In genomic region chr16:51117836-51118235, GRCm38 (mm10) we compare ENCODE assay signal across 10 mouse cellular contexts.
A peak's percentile ranks its signal among the peaks of the same experiment; 100 is the strongest.
DNase-seq lines count a peak whose midpoint lies in the region; ATAC-seq and TF ChIP-seq lines count a peak whose summit lies in the region.
"Had no signal": no experiment of that assay in that cellular context is flagged by ENCODE, and none has a peak within 500 bp of the region (broad histone marks: within the 10 kb centered on the region; RNA-seq: fewer than 3 reads in every experiment).

No protein-coding gene starts in this region.

- WGBS in heart, postnatal 0 days, result 15% methylated on average over 5 of the region's 5 CpGs
- WGBS in hindbrain, embryonic 10.5 days, result 25% methylated on average over 5 of the region's 5 CpGs
- 12% methylated on average over 5 of the region's 5 CpGs for WGBS in midbrain, embryonic 15.5 days

- TF ChIP-seq CTCF in heart, postnatal 0 days (IDR thresholded peaks at IDR 0.05; ENCODE audit: low read depth), result no peak

- no peak for ATAC-seq in heart, postnatal 0 days (ENCODE audit: insufficient read depth, low read depth)
- ATAC-seq in midbrain, embryonic 15.5 days (replicated peaks), result peak; percentile 79

- peak overlapping the region; percentile 8; the same call in 1 of the 2 replicates for H3K4me2 ChIP-seq in heart, postnatal 0 days (ENCODE audit: low read depth, low read length)
- peak overlapping the region; percentile 28 for H3K4me2 ChIP-seq in midbrain, embryonic 15.5 days

- no peak overlapping the region for H3K4me3 ChIP-seq in heart, postnatal 0 days (ENCODE audit: low read depth, low read length)
- H3K4me3 ChIP-seq in hindbrain, embryonic 10.5 days, result no peak overlapping the region
- no peak overlapping the region for H3K4me3 ChIP-seq in midbrain, embryonic 15.5 days
- H3K4me3 ChIP-seq: left cerebral cortex, adult 2 months had no signal

- no peaks in the 10 kb centered on the region for H3K9me3 ChIP-seq in heart, postnatal 0 days (replicated peaks; ENCODE audit: control insufficient read depth, low read length)
- H3K9me3 ChIP-seq in hindbrain, embryonic 10.5 days, result no peaks in the 10 kb centered on the region
- no peaks in the 10 kb centered on the region for H3K9me3 ChIP-seq in midbrain, embryonic 15.5 days

- H3K27me3 ChIP-seq in heart, postnatal 0 days (ENCODE audit: control insufficient read depth, insufficient read depth, low read length), result no peaks in the 10 kb centered on the region
- H3K27me3 ChIP-seq in hindbrain, embryonic 10.5 days (ENCODE audit: insufficient read depth, poor library complexity, severe bottlenecking), result no peaks in the 10 kb centered on the region
- no peaks in the 10 kb centered on the region for H3K27me3 ChIP-seq in midbrain, embryonic 15.5 days (replicated peaks)

- no peaks in the 10 kb centered on the region for H3K36me3 ChIP-seq in heart, postnatal 0 days (replicated peaks; ENCODE audit: control insufficient read depth, insufficient read depth, low read length)
- H3K36me3 ChIP-seq in hindbrain, embryonic 10.5 days, result no peaks in the 10 kb centered on the region
- H3K36me3 ChIP-seq in midbrain, embryonic 15.5 days (replicated peaks), result no peaks in the 10 kb centered on the region

- no peak for DNase-seq in heart, postnatal 0 days (ENCODE audit: low spot score)
- DNase-seq in heart, adult 18-20 months, result no peak
- DNase-seq in embryo, embryonic 11 days, result peak; percentile 35
- peak; percentile 6 for DNase-seq in hindbrain, embryonic 10.5 days (ENCODE audit: low spot score)
- DNase-seq in urinary bladder, adult 2 months (ENCODE audit: low spot score), result no peak
- DNase-seq in gastrocnemius, postnatal 10 days, result no peak
- no peak for DNase-seq in layer of hippocampus, postnatal 10 days (ENCODE audit: low spot score in 2 of 2)
- DNase-seq: cerebellum, postnatal 36 days had no signal

- H3K4me1 ChIP-seq in heart, postnatal 0 days (ENCODE audit: control insufficient read depth, insufficient read depth), result no peaks in the 10 kb centered on the region
- peaks cover 10% of the 10 kb centered on the region for H3K4me1 ChIP-seq in hindbrain, embryonic 10.5 days (replicated peaks)
- H3K4me1 ChIP-seq in midbrain, embryonic 15.5 days, result peaks cover 11% of the 10 kb centered on the region

- TF ChIP-seq EP300 in heart, postnatal 0 days (IDR thresholded peaks at IDR 0.05; ENCODE audit: low read depth), result no peak

- H3K27ac ChIP-seq in heart, postnatal 0 days (ENCODE audit: low read depth), result no peak overlapping the region
- H3K27ac ChIP-seq in hindbrain, embryonic 10.5 days, result no peak overlapping the region
- no peak overlapping the region for H3K27ac ChIP-seq in midbrain, embryonic 15.5 days
- H3K27ac ChIP-seq: left cerebral cortex, adult 2 months had no signal

- H3K9ac ChIP-seq in heart, postnatal 0 days (replicated peaks; ENCODE audit: low read depth, low read length), result no peak overlapping the region
- H3K9ac ChIP-seq in midbrain, embryonic 15.5 days, result no peak overlapping the region

Comparison
In these comparisons a context has a peak if more than half of its experiments do, and no peak if none do; other contexts are left out.
1. DNase-seq: peak in embryo, embryonic 11 days (single experiment) and hindbrain, embryonic 10.5 days (single experiment); none in heart, postnatal 0 days (single experiment), heart, adult 18-20 months (0 of 2), urinary bladder, adult 2 months (single experiment), gastrocnemius, postnatal 10 days (single experiment) and layer of hippocampus, postnatal 10 days (0 of 2).